Mouse (Mus musculus) heart, embryonic 13.5 days (tissue): ENCODE results near the gene H1fx. TPM values are rescaled to one million over a fixed set of nuclear protein-coding genes. Genes with fewer than 3 reads are reported as not detected.

Experiments used
- ATAC-seq: fragments of 200-750 bp; cut with Nextera tagmentation; 2 replicates; pipeline ENCODE4 v1.8.0; 2017; ENCODE audit warnings: moderate TSS enrichment; ENCODE audit not compliant: insufficient number of reproducible peaks, low FRiP score, low TSS enrichment; ENCODE audit errors: extremely low read depth
- H3K27ac ChIP-seq: fragments of 300-500 bp; sonication (generic); replicated peaks from 2 replicates; pipeline ENCODE4 v1.5.1; 2015; ENCODE audit warnings: moderate library complexity, mild to moderate bottlenecking, inconsistent platforms
- H3K27me3 ChIP-seq: fragments of 300-500 bp; sonication (generic); replicated peaks from 2 replicates; pipeline ENCODE4 v1.6.1; 2015; ENCODE audit warnings: mild to moderate bottlenecking, inconsistent platforms
- H3K36me3 ChIP-seq: fragments of 300-500 bp; sonication (generic); 2 replicates; pipeline ENCODE4 v1.6.1; 2015; ENCODE audit warnings: mild to moderate bottlenecking, inconsistent platforms
- H3K4me1 ChIP-seq: fragments of 300-500 bp; sonication (generic); 2 replicates; pipeline ENCODE4 v1.6.1; 2015; ENCODE audit warnings: inconsistent platforms
- H3K4me2 ChIP-seq: fragments of 300-500 bp; sonication (generic); 2 replicates; pipeline ENCODE4 v1.6.1; 2015; ENCODE audit warnings: inconsistent platforms, mild to moderate bottlenecking, moderate library complexity
- H3K4me3 ChIP-seq: fragments of 300-500 bp; sonication (generic); 2 replicates; pipeline ENCODE4 v1.5.1; 2015; ENCODE audit warnings: moderate library complexity, mild to moderate bottlenecking, inconsistent platforms
- H3K9ac ChIP-seq: fragments of 300-500 bp; sonication (generic); 2 replicates; pipeline ENCODE4 v1.6.1; 2015; ENCODE audit warnings: inconsistent platforms, mild to moderate bottlenecking, moderate library complexity
- H3K9me3 ChIP-seq: fragments of 300-500 bp; sonication (generic); 2 replicates; pipeline ENCODE4 v1.6.1; 2016; ENCODE audit warnings: inconsistent platforms
- WGBS: fragments of 180-500 bp; shearing (Covaris S2); methylation state at CpG from one replicate; pipeline ENCODE4 v1.1.7; 2015; ENCODE audit warnings: mixed read lengths; 5-methylcytosine and 5-hydroxymethylcytosine counted together
- polyA plus RNA-seq: library from polyadenylated mRNA; unstranded; fragments of >200 nt; fragmentation: Nextera tagmentation; extraction: Ambion mirVana; gene quantifications from 2 replicates; pipeline ENCODE4 v1.2.1, GENCODE M21; 2015

H1fx gene
- polyA plus RNA-seq, 1 experiment from 2014 or later = 7.5 TPM

- Histone ChIP-seq H3K36me3 (peaks cover 93% of the 10 kb centered on the region), H3K27me3 (no peaks in the 10 kb centered on the region), H3K4me3 (no peak overlapping the region), H3K27ac (no peak overlapping the region), H3K4me1 (no peaks in the 10 kb centered on the region), H3K9ac (no peak overlapping the region), H3K9me3 (no peaks in the 10 kb centered on the region), H3K4me2 (no peak overlapping the region)
- WGBS = 80% methylated on average over 4 of the region's 4 CpGs
- ATAC-seq = no peak
These were observed 22.0 kb upstream of the H1fx start for GRCm38 (mm10) chr6:88003439-88003838.

- H3K9ac ChIP-seq = no peak overlapping the region
- H3K4me3 ChIP-seq = no peak overlapping the region
- no peak for ATAC-seq
- 81% methylated on average over 4 of the region's 4 CpGs for WGBS
- peaks cover 32% of the 10 kb centered on the region for H3K4me1 ChIP-seq
- H3K36me3 ChIP-seq = peaks cover 50% of the 10 kb centered on the region
- no peaks in the 10 kb centered on the region for H3K27me3 ChIP-seq
- no peak overlapping the region for H3K4me2 ChIP-seq
- H3K9me3 ChIP-seq = no peaks in the 10 kb centered on the region
- H3K27ac ChIP-seq = no peak overlapping the region
These were observed 16.9 kb upstream of the H1fx start for GRCm38 (mm10) chr6:87998358-87998757.

GRCm38 (mm10) chr6:87997706-87998265 lies 16.3 kb upstream of the H1fx start:
- WGBS = 55% methylated on average over 7 of the region's 7 CpGs
- no peaks in the 10 kb centered on the region for H3K9me3 ChIP-seq
- H3K27me3 ChIP-seq = no peaks in the 10 kb centered on the region
- no peak overlapping the region for H3K4me2 ChIP-seq
- no peak overlapping the region for H3K27ac ChIP-seq
- no peak overlapping the region for H3K9ac ChIP-seq
- H3K4me3 ChIP-seq = no peak overlapping the region
- H3K36me3 ChIP-seq = peaks cover 44% of the 10 kb centered on the region
- peaks cover 38% of the 10 kb centered on the region for H3K4me1 ChIP-seq
- ATAC-seq = no peak

- H3K27me3 ChIP-seq = no peaks in the 10 kb centered on the region
- H3K4me3 ChIP-seq = no peak overlapping the region
- peaks cover 32% of the 10 kb centered on the region for H3K36me3 ChIP-seq
- H3K4me2 ChIP-seq = no peak overlapping the region
- H3K9ac ChIP-seq = no peak overlapping the region
- no peaks in the 10 kb centered on the region for H3K9me3 ChIP-seq
- no peak overlapping the region for H3K27ac ChIP-seq
- ATAC-seq = no peak
- peaks cover 46% of the 10 kb centered on the region for H3K4me1 ChIP-seq
- WGBS = 74% methylated on average over 9 of the region's 9 CpGs
These were observed 15.2 kb upstream of the H1fx start for GRCm38 (mm10) chr6:87996606-87997005.

GRCm38 (mm10) chr6:87995519-87995918 lies 14.1 kb upstream of the H1fx start:
- H3K9ac ChIP-seq = no peak overlapping the region
- H3K4me2 ChIP-seq = no peak overlapping the region
- 39% methylated on average over 4 of the region's 4 CpGs for WGBS
- peaks cover 21% of the 10 kb centered on the region for H3K36me3 ChIP-seq
- no peaks in the 10 kb centered on the region for H3K27me3 ChIP-seq
- H3K27ac ChIP-seq = no peak overlapping the region
- no peak for ATAC-seq
- peaks cover 46% of the 10 kb centered on the region for H3K4me1 ChIP-seq
- H3K4me3 ChIP-seq = no peak overlapping the region
- no peaks in the 10 kb centered on the region for H3K9me3 ChIP-seq

- Histone ChIP-seq H3K9me3 (no peaks in the 10 kb centered on the region), H3K4me1 (peaks cover 46% of the 10 kb centered on the region), H3K36me3 (peaks cover 9% of the 10 kb centered on the region), H3K27ac (0 out of 2 replicates have a peak overlapping the region, but pooled peaks have one; percentile 20), H3K27me3 (no peaks in the 10 kb centered on the region), H3K4me2 (peak overlapping the region; percentile 65), H3K4me3 (peak overlapping the region; percentile 40), H3K9ac (peak overlapping the region; percentile 57)
- WGBS = 8% methylated on average over 18 of the region's 18 CpGs
- no peak for ATAC-seq
These were observed 12.5 kb upstream of the H1fx start for GRCm38 (mm10) chr6:87993790-87994571.

- 0 out of 2 replicates have a peak, but pooled peaks cover 3% of the 10 kb centered on the region for H3K36me3 ChIP-seq
- H3K4me1 ChIP-seq = peaks cover 43% of the 10 kb centered on the region
- H3K4me3 ChIP-seq = no peak overlapping the region
- H3K27me3 ChIP-seq = no peaks in the 10 kb centered on the region
- no peak for ATAC-seq
- H3K9ac ChIP-seq = no peak overlapping the region
- H3K9me3 ChIP-seq = no peaks in the 10 kb centered on the region
- 51% methylated on average over 6 of the region's 6 CpGs for WGBS
- H3K4me2 ChIP-seq = no peak overlapping the region
- H3K27ac ChIP-seq = no peak overlapping the region
These were observed 11.3 kb upstream of the H1fx start for GRCm38 (mm10) chr6:87992733-87993132.

- ATAC-seq = no peak
- peaks cover 43% of the 10 kb centered on the region for H3K4me1 ChIP-seq
- 89% methylated on average over 1 of the region's 1 CpGs for whole genome bisulfite sequencing
These were observed 10.4 kb upstream of the H1fx start for GRCm38 (mm10) chr6:87991886-87992285.

GRCm38 (mm10) chr6:87991216-87991615 lies 9.8 kb upstream of the H1fx start:
- ATAC-seq = no peak
- Histone ChIP-seq H3K4me2 (no peak overlapping the region), H3K36me3 (peaks cover 7% of the 10 kb centered on the region; the same call in 1 of the 2 replicates), H3K9me3 (no peaks in the 10 kb centered on the region), H3K27me3 (no peaks in the 10 kb centered on the region), H3K4me1 (peaks cover 37% of the 10 kb centered on the region), H3K4me3 (no peak overlapping the region), H3K27ac (no peak overlapping the region), H3K9ac (no peak overlapping the region)
- 68% methylated on average over 4 of the region's 4 CpGs for WGBS

More at GRCm38 (mm10) chr6:87991886-87992285, 10.4 kb upstream of the H1fx start:
- no peak overlapping the region for H3K27ac ChIP-seq
- no peak overlapping the region for H3K9ac ChIP-seq
- no peaks in the 10 kb centered on the region for H3K9me3 ChIP-seq
- H3K4me2 ChIP-seq = no peak overlapping the region
- peaks cover 7% of the 10 kb centered on the region; the same call in 1 of the 2 replicates for H3K36me3 ChIP-seq
- H3K27me3 ChIP-seq = no peaks in the 10 kb centered on the region
- H3K4me3 ChIP-seq = no peak overlapping the region

GRCm38 (mm10) chr6:87982506-87982905 lies 1.1 kb upstream of the H1fx start:
- Histone ChIP-seq H3K9me3 (no peaks in the 10 kb centered on the region), H3K27me3 (0 out of 2 replicates have a peak, but pooled peaks cover 5% of the 10 kb centered on the region), H3K36me3 (peaks cover 24% of the 10 kb centered on the region), H3K4me1 (peaks cover 15% of the 10 kb centered on the region), H3K4me2 (peak overlapping the region; percentile 89), H3K9ac (peak overlapping the region; percentile 93; the same call in 1 of the 2 replicates), H3K4me3 (peak overlapping the region; percentile 92), H3K27ac (no peak overlapping the region)
- ATAC-seq = no peak
- WGBS = 67% methylated on average over 9 of the region's 9 CpGs

- Histone ChIP-seq H3K4me2 (peak overlapping the region; percentile 89), H3K9ac (peak overlapping the region; percentile 93), H3K9me3 (no peaks in the 10 kb centered on the region), H3K27me3 (0 out of 2 replicates have a peak, but pooled peaks cover 5% of the 10 kb centered on the region), H3K36me3 (peaks cover 22% of the 10 kb centered on the region), H3K4me3 (peak overlapping the region; percentile 92), H3K4me1 (peaks cover 15% of the 10 kb centered on the region), H3K27ac (peak overlapping the region; percentile 77)
- WGBS = under 1% methylated on average over 41 of the region's 56 CpGs
- no peak for ATAC-seq
These were observed 379 bp downstream of the H1fx start for GRCm38 (mm10) chr6:87981030-87981485.
